Mouse (Mus musculus) stomach, postnatal 0 days (tissue): ENCODE measurements at regions not wholly inside any gene's neighbourhood (a gene's known extent, or its start where the extent isn't known, plus 50 kb on each side); places are given as distances from the start of the nearest gene placed in this dataset.

ENCODE experiments used
- ATAC-seq: fragments of 200-750 bp; cut with Nextera tagmentation; 2 replicates; pipeline ENCODE4 v1.8.0; 2017; ENCODE audit not compliant: low FRiP score, low TSS enrichment
- DNase-seq: peaks from one replicate; pipeline ENCODE4 v3.0.0-alpha.2; 2016; ENCODE audit warnings: low spot score
- H3K27ac ChIP-seq: fragments of 300-500 bp; sonication (generic); replicated peaks from 2 replicates; pipeline ENCODE4 v1.5.1; 2014; ENCODE audit warnings: mild to moderate bottlenecking, control low read depth
- H3K27me3 ChIP-seq: fragments of 300-500 bp; sonication (generic); 2 replicates; pipeline ENCODE4 v1.6.1; 2014; ENCODE audit warnings: low read length; ENCODE audit not compliant: control insufficient read depth, insufficient read depth
- H3K36me3 ChIP-seq: fragments of 300-500 bp; sonication (generic); 2 replicates; pipeline ENCODE4 v1.6.1; 2014; ENCODE audit warnings: low read length, mixed read lengths; ENCODE audit not compliant: control insufficient read depth, insufficient read depth
- H3K4me1 ChIP-seq: fragments of 300-500 bp; sonication (generic); replicated peaks from 2 replicates; pipeline ENCODE4 v1.6.1; 2014; ENCODE audit warnings: antibody characterized with exemption; ENCODE audit not compliant: control insufficient read depth, insufficient read depth
- H3K4me2 ChIP-seq: fragments of 300-500 bp; sonication (generic); replicated peaks from 2 replicates; pipeline ENCODE4 v1.6.1; 2014; ENCODE audit warnings: low read depth, mild to moderate bottlenecking, control low read depth, moderate library complexity
- H3K4me3 ChIP-seq: fragments of 300-500 bp; sonication (generic); 2 replicates; pipeline ENCODE4 v1.5.1; 2014; ENCODE audit warnings: low read depth, low read length, control low read depth
- H3K9ac ChIP-seq: fragments of 300-500 bp; sonication (generic); 2 replicates; pipeline ENCODE4 v1.6.1; 2014; ENCODE audit warnings: mild to moderate bottlenecking, low read length, control low read depth, mixed read lengths
- H3K9me3 ChIP-seq: fragments of 300-500 bp; sonication (generic); 2 replicates; pipeline ENCODE4 v1.6.1; 2016; ENCODE audit warnings: low read length; ENCODE audit not compliant: control insufficient read depth
- CTCF ChIP-seq: IDR thresholded peaks from 2 replicates; pipeline ENCODE4 v1.5.1; 2016; ENCODE audit warnings: antibody characterized with exemption, low read depth, mild to moderate bottlenecking, moderate library complexity
- EP300 ChIP-seq: optimal IDR thresholded peaks from 2 replicates; pipeline ENCODE3; 2016; ENCODE audit warnings: antibody characterized with exemption
- WGBS: fragments of 180-500 bp; shearing (Covaris S2); extraction: QIAGEN DNeasy Blood & Tissue Kit; methylation state at CpG from one replicate; pipeline ENCODE4 v1.1.7; 2014; 5-methylcytosine and 5-hydroxymethylcytosine counted together

DNA sequence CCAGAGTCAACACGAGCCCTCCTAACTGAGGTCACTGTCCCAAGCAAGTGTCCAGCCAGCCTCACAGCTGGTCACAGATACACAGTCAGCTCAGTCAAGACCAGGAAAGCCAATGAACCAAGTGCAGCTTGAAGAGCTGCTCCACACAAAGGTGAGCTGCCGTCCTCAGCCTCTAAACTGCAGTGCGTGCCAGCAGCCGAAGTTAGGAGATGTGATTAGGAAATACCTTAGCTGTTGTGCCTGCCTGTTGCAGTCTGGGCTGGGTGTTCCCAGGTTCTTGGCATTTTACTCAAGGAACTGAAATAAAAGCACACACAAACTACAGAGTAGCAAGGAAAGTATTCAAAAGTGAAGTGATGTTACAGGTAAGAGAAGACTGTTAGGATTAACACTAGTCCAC lies 942.9 kb downstream of the 4930447A16Rik start:
- no peaks in the 10 kb centered on the region for H3K36me3 ChIP-seq
- H3K27me3 ChIP-seq, result no peaks in the 10 kb centered on the region
- no peak overlapping the region for H3K4me2 ChIP-seq
- WGBS, result 77% methylated on average over 4 of the region's 4 CpGs
- TF ChIP-seq EP300 (no peak), CTCF (no peak)
- H3K27ac ChIP-seq, result no peak overlapping the region
- DNase-seq (no peak), ATAC-seq (no peak)
- H3K4me1 ChIP-seq, result no peaks in the 10 kb centered on the region
- no peaks in the 10 kb centered on the region for H3K9me3 ChIP-seq
- H3K9ac ChIP-seq, result no peak overlapping the region
- H3K4me3 ChIP-seq, result no peak overlapping the region

DNA sequence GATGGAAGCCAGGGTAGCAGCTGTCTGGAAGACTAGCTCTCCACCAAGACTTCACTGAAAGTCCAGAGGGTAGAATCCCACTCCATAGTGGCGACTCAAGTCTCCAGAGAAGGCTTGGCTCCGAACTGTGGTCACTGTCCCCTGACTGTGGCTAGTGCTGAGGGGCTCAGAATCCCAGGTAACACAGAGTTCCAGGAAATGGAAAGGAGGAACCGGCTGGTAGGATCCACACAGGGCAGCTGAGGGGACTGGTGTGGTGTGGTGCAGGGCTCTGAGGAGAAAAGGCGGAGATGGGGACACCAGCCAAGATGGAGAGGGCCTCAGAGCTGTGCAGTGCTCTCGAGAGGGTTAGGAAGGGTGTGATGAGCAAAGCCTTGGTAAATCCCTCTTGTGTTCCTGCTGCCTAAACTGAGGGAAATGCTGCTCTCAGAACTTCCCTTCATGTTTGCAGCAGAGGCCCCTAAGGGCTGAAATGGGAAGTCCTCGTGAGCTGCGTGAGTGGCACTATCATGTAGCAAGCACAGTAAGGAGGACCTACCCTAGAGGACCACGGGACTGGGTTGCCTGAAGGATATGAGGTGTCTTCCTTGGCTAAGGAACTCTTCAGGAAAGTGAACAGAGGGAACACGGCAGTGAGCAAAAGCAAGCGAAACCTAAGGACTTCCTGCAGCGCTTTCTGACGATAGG lies 946.2 kb downstream of the 4930447A16Rik start:
- DNase-seq (no peak), ATAC-seq (no peak)
- Histone ChIP-seq H3K9me3 (no peaks in the 10 kb centered on the region), H3K36me3 (no peaks in the 10 kb centered on the region), H3K9ac (no peak overlapping the region), H3K27me3 (no peaks in the 10 kb centered on the region), H3K4me2 (no peak overlapping the region), H3K27ac (no peak overlapping the region), H3K4me1 (peaks cover 5% of the 10 kb centered on the region), H3K4me3 (no peak overlapping the region)
- TF ChIP-seq CTCF, result peak; percentile 16; the same call in 1 of the 2 replicates
- TF ChIP-seq EP300, result no peak
- WGBS, result 70% methylated on average over 12 of the region's 12 CpGs

DNA sequence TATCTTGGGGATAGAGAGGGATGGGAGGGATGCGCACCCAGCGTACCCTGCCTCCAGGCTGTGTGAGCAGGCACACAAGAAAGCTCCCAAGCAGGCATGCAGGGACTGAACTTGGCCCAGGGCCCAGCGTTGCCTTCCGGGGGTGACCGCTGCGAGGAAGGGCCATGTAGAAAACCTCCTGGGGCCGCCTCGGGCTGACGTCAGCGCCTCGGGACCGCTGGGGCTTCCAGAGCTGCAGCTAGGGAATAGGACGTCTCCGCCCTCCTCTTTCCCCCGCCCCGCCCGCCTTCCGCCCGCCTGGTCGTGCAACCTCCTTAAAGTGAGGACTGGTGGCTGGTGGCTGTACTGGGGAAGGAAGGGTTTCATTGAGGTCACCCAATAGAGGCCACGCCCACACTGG lies 948.4 kb downstream of the 4930447A16Rik start:
- Histone ChIP-seq H3K4me1 (peaks cover 5% of the 10 kb centered on the region), H3K27ac (peak overlapping the region; percentile 75), H3K9ac (peak overlapping the region; percentile 38; the same call in 1 of the 2 replicates), H3K27me3 (no peaks in the 10 kb centered on the region), H3K4me2 (peak overlapping the region; percentile 52), H3K36me3 (no peaks in the 10 kb centered on the region), H3K9me3 (no peaks in the 10 kb centered on the region), H3K4me3 (no peak overlapping the region)
- WGBS, result 6% methylated on average over 17 of the region's 21 CpGs
- ATAC-seq (peak; percentile 93), DNase-seq (peak; percentile 91)
- peak; percentile 15; the same call in 1 of the 2 replicates for TF ChIP-seq CTCF
- no peak for TF ChIP-seq EP300

DNA sequence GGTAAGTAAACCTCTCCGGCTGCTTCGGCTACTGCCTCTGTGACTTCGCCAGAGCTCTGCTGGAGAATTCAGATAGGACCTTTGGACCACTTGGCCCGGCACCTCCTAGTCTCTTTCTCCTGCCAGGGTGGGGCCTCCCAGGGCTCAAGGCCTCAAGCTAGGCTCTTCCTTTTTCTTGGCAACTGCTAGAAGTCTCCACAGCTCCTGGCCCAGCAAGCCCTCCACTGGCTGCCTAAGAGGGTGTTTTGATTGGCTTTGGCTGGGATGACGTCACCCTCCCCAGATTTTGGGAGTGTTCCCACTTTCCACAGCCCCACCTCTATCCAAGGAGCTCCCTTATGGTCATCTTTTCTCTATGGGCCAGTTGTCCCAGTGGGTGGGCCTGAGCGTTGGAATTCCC lies 949.4 kb downstream of the 4930447A16Rik start:
- peaks cover 5% of the 10 kb centered on the region for H3K4me1 ChIP-seq
- TF ChIP-seq EP300 (no peak), CTCF (no peak)
- H3K9me3 ChIP-seq, result no peaks in the 10 kb centered on the region
- H3K27me3 ChIP-seq, result no peaks in the 10 kb centered on the region
- H3K9ac ChIP-seq, result no peak overlapping the region
- ATAC-seq, result peak; percentile 83
- H3K4me3 ChIP-seq, result no peak overlapping the region
- H3K27ac ChIP-seq, result peak overlapping the region; percentile 61
- peak; percentile 70 for DNase-seq
- H3K36me3 ChIP-seq, result no peaks in the 10 kb centered on the region
- no peak overlapping the region for H3K4me2 ChIP-seq
- WGBS, result 47% methylated on average over 6 of the region's 6 CpGs

DNA sequence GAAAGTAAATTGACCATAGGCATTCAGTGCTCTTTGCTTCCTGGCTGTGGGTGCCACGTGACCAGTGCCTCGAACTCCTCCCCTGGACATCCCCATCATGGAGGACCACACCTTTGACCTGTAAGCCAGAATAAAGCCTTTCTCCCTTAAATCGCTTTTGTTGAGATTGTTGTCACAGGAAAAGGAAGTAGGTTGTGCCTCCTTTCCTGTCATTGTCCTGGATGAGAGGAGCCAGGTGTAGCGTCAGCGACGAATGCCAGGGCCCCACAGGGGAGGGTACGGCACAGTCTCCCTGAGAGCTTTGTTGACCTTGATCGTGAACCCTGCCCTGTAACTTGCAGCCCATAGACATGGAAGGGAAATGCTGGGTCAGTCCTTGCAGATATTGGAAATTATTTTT lies 952.8 kb downstream of the 4930447A16Rik start:
- Histone ChIP-seq H3K4me1 (peaks cover 5% of the 10 kb centered on the region), H3K36me3 (no peaks in the 10 kb centered on the region), H3K27ac (no peak overlapping the region), H3K4me3 (no peak overlapping the region), H3K9ac (no peak overlapping the region), H3K9me3 (no peaks in the 10 kb centered on the region), H3K27me3 (no peaks in the 10 kb centered on the region), H3K4me2 (no peak overlapping the region)
- 60% methylated on average over 8 of the region's 8 CpGs for WGBS
- no peak for TF ChIP-seq CTCF
- no peak for TF ChIP-seq EP300
- no peak for DNase-seq
- ATAC-seq, result no peak

DNA sequence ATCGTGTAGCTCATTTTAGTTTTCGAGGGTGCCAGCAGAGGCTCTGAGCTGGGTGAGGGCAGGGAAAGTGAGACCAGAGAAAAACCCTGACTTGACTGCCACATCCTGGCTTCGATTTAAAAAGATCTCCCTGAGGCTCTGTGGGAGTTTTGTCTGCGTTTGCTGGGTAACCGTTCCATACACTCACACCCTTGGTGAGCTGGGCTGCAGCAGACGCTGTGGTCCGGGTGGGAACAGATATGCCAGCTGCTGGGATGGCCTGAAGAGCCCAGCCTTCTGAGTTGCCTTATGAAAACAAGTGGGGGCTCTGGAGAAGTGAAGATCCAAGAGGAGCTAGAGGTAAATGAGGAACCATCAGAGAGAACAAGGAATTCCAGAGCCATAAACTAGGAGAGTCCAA lies 962.3 kb downstream of the 4930447A16Rik start:
- H3K4me1 ChIP-seq, result peaks cover 17% of the 10 kb centered on the region
- H3K27me3 ChIP-seq, result no peaks in the 10 kb centered on the region
- H3K9me3 ChIP-seq, result no peaks in the 10 kb centered on the region
- DNase-seq, result no peak
- no peak overlapping the region for H3K4me3 ChIP-seq
- TF ChIP-seq CTCF, result no peak
- TF ChIP-seq EP300, result no peak
- H3K9ac ChIP-seq, result no peak overlapping the region
- H3K27ac ChIP-seq, result no peak overlapping the region
- H3K4me2 ChIP-seq, result no peak overlapping the region
- WGBS, result 66% methylated on average over 7 of the region's 7 CpGs
- no peak for ATAC-seq
- no peaks in the 10 kb centered on the region for H3K36me3 ChIP-seq
